Mouse (Mus musculus): Measurements from ENCODE around the gene Zbtb46. TPM values are rescaled to one million over a fixed set of nuclear protein-coding genes. Genes with fewer than 3 reads are reported as not detected.

Gene Zbtb46
- total RNA-seq, 2 experiments from 2014 or later: 5.8 to 8.3 TPM

DNA sequence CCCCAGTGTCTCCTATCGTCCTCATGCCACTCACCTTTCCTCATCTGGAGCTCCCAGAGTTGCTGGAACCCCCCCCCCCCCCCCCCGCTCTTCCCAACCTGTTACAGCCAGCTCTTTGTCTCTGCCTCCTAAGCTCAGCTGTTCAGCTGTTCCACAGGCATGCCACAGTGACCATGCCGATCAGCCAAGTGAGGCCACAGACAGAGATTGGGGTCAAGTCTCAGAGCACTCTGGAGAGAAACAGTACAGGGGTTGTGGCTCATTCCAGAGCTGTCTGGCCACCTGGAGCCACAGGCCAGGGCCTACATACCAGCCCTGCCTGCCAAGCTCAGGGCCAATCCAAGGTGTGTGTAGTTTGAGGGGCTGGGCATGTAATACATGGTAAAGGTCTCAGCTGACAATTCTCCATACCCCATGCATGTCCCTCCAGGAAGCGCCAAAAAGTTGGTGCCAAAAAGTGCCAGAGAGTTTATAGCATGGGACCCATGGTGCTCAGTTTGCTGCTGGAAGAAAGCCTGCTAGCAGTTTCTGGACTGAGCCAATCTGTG lies 72.5 kb downstream of the Zbtb46 start:
- no peak overlapping the region for H3K27ac ChIP-seq
- DNase-seq (ENCODE audit: low spot score in 2 of 2): no peak
- TF ChIP-seq CTCF (conservative IDR thresholded peaks at IDR 0.05): no peak
- no peak overlapping the region for H3K4me3 ChIP-seq

DNA sequence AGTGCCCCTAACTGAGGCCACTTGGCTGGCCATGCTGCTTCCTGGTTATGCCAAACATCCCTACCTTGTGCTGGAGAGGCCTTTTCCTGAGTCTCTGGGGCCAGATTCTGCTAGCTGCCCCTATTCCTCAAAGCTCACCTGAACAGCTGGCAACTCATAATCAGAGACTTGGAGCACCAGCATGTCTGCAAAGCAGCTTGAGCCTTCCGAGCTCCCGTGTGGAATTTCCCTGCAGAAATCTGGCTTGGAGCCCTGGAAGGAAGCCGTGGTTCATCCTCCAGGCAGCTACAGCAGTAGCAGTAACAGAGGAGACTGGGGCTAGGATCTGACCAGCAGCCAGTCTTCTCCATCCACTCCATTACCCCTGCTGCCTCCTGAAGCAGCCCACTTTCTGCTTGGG lies 73.3 kb downstream of the Zbtb46 start:
- Histone ChIP-seq H3K4me3 (no peak overlapping the region), H3K27ac (peak overlapping the region; percentile 62)
- DNase-seq (ENCODE audit: low spot score in 2 of 2): peak; percentile 44 to 67
- TF ChIP-seq CTCF (conservative IDR thresholded peaks at IDR 0.05): no peak

DNA sequence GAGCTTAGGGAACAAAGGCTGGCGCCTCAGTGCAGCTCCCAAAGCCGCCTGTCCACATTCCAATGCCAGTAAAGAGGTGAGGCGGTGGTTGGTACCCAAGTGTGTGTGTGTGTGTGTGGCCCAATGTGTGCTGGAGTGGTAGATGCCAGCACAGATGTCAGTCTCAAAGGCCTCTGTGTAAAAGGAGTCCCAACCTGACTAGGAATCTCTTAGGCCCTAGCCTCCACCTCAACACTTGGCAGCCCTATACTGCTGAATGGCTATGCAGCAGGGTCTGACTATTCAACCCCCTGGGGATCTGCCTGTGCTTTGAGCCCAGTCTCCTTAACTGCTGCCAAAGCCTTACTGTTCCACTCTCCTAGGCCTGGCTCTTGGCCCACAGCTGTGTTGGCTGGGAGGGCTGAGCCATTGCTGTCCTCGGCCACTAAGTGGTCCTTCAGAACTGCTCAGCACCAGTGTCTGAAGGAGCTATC lies 74.3 kb downstream of the Zbtb46 start:
- Histone ChIP-seq H3K27ac (peak overlapping the region; percentile 62), H3K4me3 (no peak overlapping the region)
- DNase-seq (ENCODE audit: low spot score in 2 of 2): peak in 1 of 2 experiments; percentile 37
- TF ChIP-seq CTCF (conservative IDR thresholded peaks at IDR 0.05): no peak

DNA sequence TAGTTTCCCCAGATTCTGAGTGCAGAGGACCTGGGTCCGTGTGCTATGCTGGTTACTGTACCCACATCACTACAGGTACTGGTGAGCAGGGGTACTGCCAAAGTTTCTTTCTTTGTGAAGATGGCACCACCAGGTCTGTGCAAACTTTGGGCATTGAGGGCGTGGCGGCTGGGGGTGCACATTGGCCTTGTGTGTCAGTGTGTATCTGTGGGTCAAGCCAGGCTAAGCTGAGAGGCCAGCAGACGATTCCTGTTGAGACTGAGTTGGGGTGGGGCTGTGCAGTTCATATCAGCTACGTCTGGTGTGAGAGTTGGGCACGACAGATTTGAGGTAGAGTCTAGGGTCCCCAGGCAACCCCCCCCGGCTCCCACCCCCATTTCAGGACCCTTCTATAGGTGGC lies 74.8 kb downstream of the Zbtb46 start:
- Histone ChIP-seq H3K4me3 (no peak overlapping the region), H3K27ac (no peak overlapping the region)
- no peak for DNase-seq (ENCODE audit: low spot score in 2 of 2)
- TF ChIP-seq CTCF (conservative IDR thresholded peaks at IDR 0.05): no peak

DNA sequence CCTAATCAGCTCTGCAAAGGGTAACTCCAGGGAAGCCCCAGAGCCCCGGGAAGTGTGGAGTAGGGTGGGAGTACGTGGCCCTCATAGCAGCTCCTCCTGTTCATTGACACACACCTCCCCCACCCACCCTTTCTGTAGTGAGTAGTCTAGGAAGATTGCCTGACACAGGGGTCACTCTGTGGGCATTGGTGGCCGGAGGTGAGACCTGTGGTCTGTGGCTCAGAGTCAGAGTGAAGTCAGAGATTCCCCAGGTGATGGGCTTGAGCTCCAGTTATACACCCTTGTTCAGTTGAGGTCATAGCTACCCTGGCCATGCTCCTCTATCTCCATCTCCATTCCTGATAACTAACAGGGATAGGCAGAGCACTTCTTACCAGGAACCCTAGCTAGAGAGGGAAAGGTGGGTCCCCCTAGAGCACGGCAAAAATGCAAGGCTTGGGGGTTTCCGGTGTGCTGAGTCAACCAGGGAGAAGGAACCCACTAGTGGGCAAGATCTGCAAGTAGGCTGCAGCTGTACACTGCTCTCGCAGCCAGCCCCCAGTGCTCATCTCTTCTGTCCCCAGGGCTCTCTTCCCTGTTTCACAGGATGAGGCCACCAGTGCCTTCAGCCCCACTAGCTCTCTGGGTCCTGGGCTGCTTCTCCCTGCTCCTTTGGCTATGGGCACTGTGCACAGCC lies 77.5 kb downstream of the Zbtb46 start:
- no peak for TF ChIP-seq CTCF (conservative IDR thresholded peaks at IDR 0.05)
- H3K27ac ChIP-seq: no peak overlapping the region
- no peak overlapping the region for H3K4me3 ChIP-seq
- no peak for DNase-seq (ENCODE audit: low spot score in 2 of 2)

DNA sequence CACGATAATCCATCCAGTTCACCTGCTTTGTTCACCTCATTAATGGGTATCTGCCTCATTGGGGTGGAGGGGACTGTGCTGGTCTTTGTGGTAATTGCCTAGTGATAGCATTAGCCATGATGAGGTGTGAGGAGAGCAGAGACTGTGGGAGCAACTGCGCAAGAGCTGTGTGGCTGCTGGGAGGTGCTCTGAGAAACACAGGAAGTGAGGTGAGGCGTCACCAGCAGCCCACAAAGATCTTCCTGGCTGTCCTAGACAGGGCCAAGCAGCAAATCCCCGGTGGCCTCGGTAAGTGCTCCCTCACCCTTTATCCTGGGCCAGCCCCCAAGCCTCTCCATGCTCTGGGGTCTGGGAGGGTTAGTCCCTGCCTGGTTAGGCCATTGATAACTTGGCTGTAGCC lies 78.1 kb downstream of the Zbtb46 start:
- H3K4me3 ChIP-seq: no peak overlapping the region
- H3K27ac ChIP-seq: no peak overlapping the region
- no peak for DNase-seq (ENCODE audit: low spot score in 2 of 2)
- no peak for TF ChIP-seq CTCF (conservative IDR thresholded peaks at IDR 0.05)

DNA sequence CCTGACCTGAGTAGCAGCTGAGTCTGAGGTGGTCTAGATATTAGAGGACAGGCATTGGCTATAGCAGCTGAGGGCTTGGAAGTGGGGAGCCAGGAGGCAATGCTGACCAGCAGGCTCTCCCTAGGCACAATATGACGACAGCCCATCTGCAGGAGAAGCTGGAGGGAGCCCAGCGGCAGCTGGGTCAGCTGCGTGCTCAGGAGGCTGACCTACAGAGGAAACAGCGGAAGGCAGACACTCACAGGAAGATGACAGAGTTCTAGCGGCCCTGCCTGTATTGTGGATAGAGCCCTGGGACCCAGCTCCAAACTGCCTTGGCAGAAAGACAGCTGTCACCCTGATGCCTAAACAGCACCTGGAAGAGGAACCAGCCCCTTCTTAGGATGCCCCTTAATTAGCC lies 79.0 kb downstream of the Zbtb46 start:
- no peak for TF ChIP-seq CTCF (conservative IDR thresholded peaks at IDR 0.05)
- no peak for DNase-seq (ENCODE audit: low spot score in 2 of 2)
- Histone ChIP-seq H3K4me3 (no peak overlapping the region), H3K27ac (no peak overlapping the region)

DNA sequence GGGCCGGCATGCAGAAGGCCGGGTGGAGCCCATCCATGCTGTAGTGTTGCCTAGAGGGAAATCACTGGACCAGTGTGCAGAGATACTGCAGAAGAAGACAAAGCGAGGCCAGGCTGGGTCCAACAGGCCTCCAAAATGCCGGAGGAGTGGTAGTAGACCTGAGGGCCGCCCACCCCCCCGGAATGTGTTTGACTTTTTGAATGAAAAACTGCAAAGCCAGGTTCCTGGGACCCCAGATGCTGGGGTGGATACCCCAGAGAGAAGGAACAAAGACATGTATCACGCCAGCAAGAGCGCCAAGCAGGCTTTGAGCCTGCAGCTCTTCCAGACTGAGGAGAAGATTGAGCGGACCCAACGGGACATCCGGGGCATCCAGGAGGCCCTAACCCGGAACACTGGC lies 79.4 kb downstream of the Zbtb46 start, which contains the start of gene Lime1:
Gene Lime1 (plus strand): TSS at position 301 of the 400 bp plus-strand sequence.
- DNase-seq (ENCODE audit: low spot score in 2 of 2): no peak
- no peak for TF ChIP-seq CTCF (conservative IDR thresholded peaks at IDR 0.05)
- H3K4me3 ChIP-seq: no peak within 1 kb of the TSS
- no peak within 1 kb of the TSS for H3K27ac ChIP-seq

DNA sequence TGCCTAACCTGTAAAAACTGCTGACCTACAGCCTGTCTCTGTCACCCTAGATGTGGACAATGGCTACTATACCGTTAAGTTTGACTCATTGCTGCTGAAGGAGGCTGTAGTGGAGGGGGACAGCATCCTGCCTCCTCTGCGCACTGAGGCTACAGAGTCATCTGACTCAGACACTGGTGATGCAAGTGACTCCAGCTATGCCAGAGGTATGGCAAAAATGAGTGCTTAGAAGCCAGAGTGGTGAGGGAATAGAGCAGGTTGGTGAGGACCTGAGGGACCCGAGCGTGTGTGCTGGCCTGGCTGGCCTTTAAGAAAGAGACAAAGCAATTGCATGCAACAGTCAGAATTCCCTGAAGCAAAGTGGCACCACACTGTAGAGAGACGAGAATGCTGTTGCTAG lies 80.5 kb downstream of the Zbtb46 start:
- H3K4me3 ChIP-seq: no peak overlapping the region
- H3K27ac ChIP-seq: no peak overlapping the region
- DNase-seq (ENCODE audit: low spot score in 2 of 2): no peak
- no peak for TF ChIP-seq CTCF (conservative IDR thresholded peaks at IDR 0.05)

DNA sequence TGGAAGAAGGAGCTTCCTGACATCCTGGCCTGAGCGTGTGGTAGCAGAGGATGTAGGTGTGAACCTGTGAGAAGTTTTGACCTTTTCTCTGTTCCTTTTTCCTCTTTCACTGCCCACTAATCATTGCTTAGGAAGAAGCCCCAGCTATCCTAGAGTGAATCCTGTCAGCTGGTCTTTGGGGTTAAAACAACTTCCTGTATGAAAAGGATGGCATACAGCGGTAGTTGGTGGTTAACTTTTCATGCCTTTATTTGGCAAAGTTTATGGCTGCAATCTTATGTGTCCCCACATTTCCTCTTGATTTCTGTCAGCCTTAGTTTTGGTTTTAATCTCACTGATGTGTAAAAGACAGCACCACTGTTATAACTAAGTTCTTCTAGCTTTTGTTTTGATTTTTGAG lies 82.0 kb downstream of the Zbtb46 start:
- no peak overlapping the region for H3K4me3 ChIP-seq
- DNase-seq (ENCODE audit: low spot score in 2 of 2): no peak
- H3K27ac ChIP-seq: no peak overlapping the region
- TF ChIP-seq CTCF (conservative IDR thresholded peaks at IDR 0.05): no peak

DNA sequence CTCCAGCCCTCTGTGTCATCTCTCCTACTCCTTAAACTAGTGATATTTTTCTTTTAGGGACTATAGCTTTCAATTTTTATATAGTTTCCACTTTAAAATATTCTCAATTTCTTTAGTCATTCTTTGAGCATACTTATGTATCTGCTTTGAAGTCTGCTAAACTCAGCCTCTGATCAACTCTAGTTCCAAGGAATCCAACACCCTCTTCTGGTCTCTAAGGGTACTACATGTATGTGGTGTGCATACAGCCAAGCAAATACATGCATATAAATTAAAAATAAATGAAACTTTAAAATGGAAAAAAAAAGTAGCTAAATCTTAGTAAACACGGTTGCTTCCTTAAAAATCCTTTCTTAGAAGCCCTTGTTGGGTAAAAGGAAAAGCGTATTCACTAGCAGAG lies 83.4 kb downstream of the Zbtb46 start:
- DNase-seq (ENCODE audit: low spot score in 2 of 2): no peak
- Histone ChIP-seq H3K4me3 (no peak overlapping the region), H3K27ac (no peak overlapping the region)
- peak; percentile 77 for TF ChIP-seq CTCF (conservative IDR thresholded peaks at IDR 0.05)

DNA sequence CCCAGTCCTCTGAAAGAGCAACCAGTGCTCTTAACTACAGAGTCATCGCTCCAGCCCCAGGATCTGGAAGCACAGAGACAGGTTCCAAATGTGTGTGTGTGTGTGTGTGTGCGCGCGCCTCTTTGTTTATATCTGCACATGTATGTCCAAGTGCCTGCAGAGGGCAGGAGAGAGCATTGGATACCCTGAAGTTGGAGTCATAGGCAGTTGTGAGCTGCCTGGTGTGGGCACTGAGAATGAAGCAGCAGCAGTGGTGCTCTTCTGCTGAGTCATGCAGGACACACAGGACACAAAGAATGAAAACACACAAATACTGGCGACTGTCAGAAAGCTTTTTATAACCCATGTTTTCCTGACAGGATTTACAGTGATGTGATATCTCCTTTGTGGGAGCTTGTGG lies 89.2 kb downstream of the Zbtb46 start:
- no peak for DNase-seq (ENCODE audit: low spot score in 2 of 2)
- peak; percentile 32 for TF ChIP-seq CTCF (conservative IDR thresholded peaks at IDR 0.05)
- no peak overlapping the region for H3K4me3 ChIP-seq
- no peak overlapping the region for H3K27ac ChIP-seq

DNA sequence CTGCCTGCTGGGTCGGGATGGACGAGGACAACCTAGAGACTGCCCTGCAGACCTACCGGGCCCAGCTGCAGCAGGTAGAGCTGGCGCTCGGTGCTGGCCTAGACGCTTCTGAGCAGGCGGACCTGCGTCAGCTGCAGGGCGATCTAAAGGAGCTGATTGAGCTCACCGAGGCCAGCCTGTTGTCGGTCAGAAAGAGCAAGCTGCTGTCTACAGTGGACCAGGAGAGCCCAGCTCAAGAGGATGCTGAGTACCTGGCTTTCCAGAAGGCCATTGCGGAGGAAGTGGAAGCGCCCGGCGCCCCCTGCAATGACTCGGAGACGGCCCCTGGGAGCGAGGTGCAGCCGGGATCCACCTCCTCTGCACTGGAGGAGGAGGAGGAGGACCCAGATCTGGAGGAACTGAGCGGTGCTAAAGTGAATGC lies 93.6 kb downstream of the Zbtb46 start:
- H3K27ac ChIP-seq: peak overlapping the region; percentile 96
- H3K4me3 ChIP-seq: peak overlapping the region; percentile 77
- TF ChIP-seq CTCF (conservative IDR thresholded peaks at IDR 0.05): no peak
- no peak for DNase-seq (ENCODE audit: low spot score in 2 of 2)
